Mouse (Mus musculus): ENCODE data around the gene Hlcs. TPM values are rescaled to one million over a fixed set of nuclear protein-coding genes. Genes with fewer than 3 reads are reported as not detected.

Gene Hlcs
- polyA plus RNA-seq, 1 experiment from 2014 or later, result 7.0 TPM

- no peak overlapping the region for H3K27ac ChIP-seq (replicated peaks)
- ATAC-seq (ENCODE audit: low FRiP score, low TSS enrichment) (no peak), DNase-seq (ENCODE audit: low spot score) (no peak)
- 20% methylated on average over 16 of the region's 16 CpGs for WGBS
- H3K4me1 ChIP-seq (replicated peaks; ENCODE audit: control insufficient read depth, insufficient read depth), result no peaks in the 10 kb centered on the region
- H3K9ac ChIP-seq (ENCODE audit: low read length), result no peak overlapping the region
- peak overlapping the region; percentile 20 for H3K4me3 ChIP-seq (ENCODE audit: low read depth, low read length)
- H3K36me3 ChIP-seq (ENCODE audit: control insufficient read depth, insufficient read depth, low read length), result no peaks in the 10 kb centered on the region
- no peaks in the 10 kb centered on the region for H3K9me3 ChIP-seq (ENCODE audit: control insufficient read depth, low read length)
- TF ChIP-seq CTCF (IDR thresholded peaks at IDR 0.05; ENCODE audit: low read depth) (no peak), EP300 (optimal IDR thresholded peaks at IDR 0.05) (no peak)
- H3K4me2 ChIP-seq (replicated peaks; ENCODE audit: low read depth), result peak overlapping the region; percentile 12; the same call in 1 of the 2 replicates
- peaks cover 13% of the 10 kb centered on the region; the same call in 1 of the 2 replicates for H3K27me3 ChIP-seq (ENCODE audit: control insufficient read depth, insufficient read depth, low read length)
These were observed 225.7 kb downstream of the Hlcs start for GRCm38 (mm10) chr16:94087570-94088225.

GRCm38 (mm10) chr16:94086701-94087569 lies 226.4 kb downstream of the Hlcs start:
- H3K36me3 ChIP-seq (ENCODE audit: control insufficient read depth, insufficient read depth, low read length), result no peaks in the 10 kb centered on the region
- H3K9ac ChIP-seq (ENCODE audit: low read length), result no peak overlapping the region
- peak; percentile 18 for DNase-seq (ENCODE audit: low spot score)
- ATAC-seq (ENCODE audit: low FRiP score, low TSS enrichment), result no peak
- TF ChIP-seq CTCF (IDR thresholded peaks at IDR 0.05; ENCODE audit: low read depth), result no peak
- TF ChIP-seq EP300 (optimal IDR thresholded peaks at IDR 0.05), result no peak
- peak overlapping the region; percentile 12; the same call in 1 of the 2 replicates for H3K4me2 ChIP-seq (replicated peaks; ENCODE audit: low read depth)
- no peak overlapping the region for H3K27ac ChIP-seq (replicated peaks)
- peak overlapping the region; percentile 20 for H3K4me3 ChIP-seq (ENCODE audit: low read depth, low read length)
- H3K4me1 ChIP-seq (replicated peaks; ENCODE audit: control insufficient read depth, insufficient read depth), result no peaks in the 10 kb centered on the region
- H3K27me3 ChIP-seq (ENCODE audit: control insufficient read depth, insufficient read depth, low read length), result peaks cover 13% of the 10 kb centered on the region
- WGBS, result 15% methylated on average over 50 of the region's 50 CpGs
- H3K9me3 ChIP-seq (ENCODE audit: control insufficient read depth, low read length), result no peaks in the 10 kb centered on the region

- ATAC-seq (ENCODE audit: low FRiP score, low TSS enrichment), result no peak
- Histone ChIP-seq H3K27ac (replicated peaks) (no peak overlapping the region), H3K4me2 (replicated peaks; ENCODE audit: low read depth) (peak overlapping the region; percentile 71), H3K9ac (ENCODE audit: low read length) (peak overlapping the region; percentile 51; the same call in 1 of the 2 replicates), H3K27me3 (ENCODE audit: control insufficient read depth, insufficient read depth, low read length) (peaks cover 20% of the 10 kb centered on the region), H3K4me3 (ENCODE audit: low read depth, low read length) (peak overlapping the region; percentile 47), H3K4me1 (replicated peaks; ENCODE audit: control insufficient read depth, insufficient read depth) (no peaks in the 10 kb centered on the region), H3K9me3 (ENCODE audit: control insufficient read depth, low read length) (no peaks in the 10 kb centered on the region), H3K36me3 (ENCODE audit: control insufficient read depth, insufficient read depth, low read length) (no peaks in the 10 kb centered on the region)
- 2% methylated on average over 57 of the region's 57 CpGs for WGBS
- no peak for TF ChIP-seq CTCF (IDR thresholded peaks at IDR 0.05; ENCODE audit: low read depth)
- no peak for TF ChIP-seq EP300 (optimal IDR thresholded peaks at IDR 0.05)
- no peak for DNase-seq (ENCODE audit: low spot score)
These were observed 227.6 kb downstream of the Hlcs start for GRCm38 (mm10) chr16:94085603-94086285.

- H3K9ac ChIP-seq (ENCODE audit: low read length), result peak within 1 kb of the TSS; percentile 51
- WGBS, result under 1% methylated on average over 85 of the region's 96 CpGs
- 0 out of 2 replicates have a peak, but pooled peaks have one; percentile 22 for ATAC-seq (ENCODE audit: low FRiP score, low TSS enrichment)
These were observed 228.4 kb downstream of the Hlcs start, which contains the start of gene Sim2 for GRCm38 (mm10) chr16:94084711-94085602. Gene Sim2, plus strand, starts transcription at chr16:94084931.

More at GRCm38 (mm10) chr16:94084711-94085602, 228.4 kb downstream of the Hlcs start, which contains the start of gene Sim2:
- H3K27ac ChIP-seq (replicated peaks), result no peak within 1 kb of the TSS
- DNase-seq (ENCODE audit: low spot score), result peak; percentile 71
- H3K36me3 ChIP-seq (ENCODE audit: control insufficient read depth, insufficient read depth, low read length), result no peaks in the 10 kb centered on the region
- peak within 1 kb of the TSS; percentile 47 for H3K4me3 ChIP-seq (ENCODE audit: low read depth, low read length)
- H3K4me2 ChIP-seq (replicated peaks; ENCODE audit: low read depth), result peak within 1 kb of the TSS; percentile 71
- H3K4me1 ChIP-seq (replicated peaks; ENCODE audit: control insufficient read depth, insufficient read depth), result no peaks in the 10 kb centered on the region
- peaks cover 26% of the 10 kb centered on the region for H3K27me3 ChIP-seq (ENCODE audit: control insufficient read depth, insufficient read depth, low read length)
- no peaks in the 10 kb centered on the region for H3K9me3 ChIP-seq (ENCODE audit: control insufficient read depth, low read length)
- no peak for TF ChIP-seq CTCF (IDR thresholded peaks at IDR 0.05; ENCODE audit: low read depth)
- TF ChIP-seq EP300 (optimal IDR thresholded peaks at IDR 0.05), result no peak
